Comparison of ENCODE assay signal across 8 mouse cellular contexts in genomic region chr9:66349144-66349859, GRCm38 (mm10). TPM values are rescaled to one million over a fixed set of nuclear protein-coding genes. Genes with fewer than 3 reads are reported as not detected.
DNase-seq lines count a peak whose midpoint lies in the region; ATAC-seq and TF ChIP-seq lines count a peak whose summit lies in the region.

No protein-coding gene starts in this region.

- peak overlapping the region; percentile 96; the same call in 1 of the 2 replicates for H3K27ac ChIP-seq in lung, embryonic 14.5 days (ENCODE audit: low read depth)
- no peak overlapping the region for H3K27ac ChIP-seq in embryonic facial prominence, embryonic 14.5 days (replicated peaks; ENCODE audit: low read depth, low read length)
- H3K27ac ChIP-seq in limb, embryonic 10.5 days, result peak overlapping the region; percentile 95
- peak overlapping the region; percentile 99 for H3K27ac ChIP-seq in neural tube, embryonic 13.5 days (replicated peaks)
- H3K27ac ChIP-seq in thymus, adult 2 months (ENCODE audit: control insufficient read depth, insufficient read depth, low read length), result no peak overlapping the region

- TF ChIP-seq CTCF in lung, embryonic 14.5 days (IDR thresholded peaks at IDR 0.05; ENCODE audit: low read depth), result no peak
- no peak for TF ChIP-seq CTCF in thymus, adult 2 months (IDR thresholded peaks at IDR 0.05; ENCODE audit: borderline replicate concordance, control insufficient read depth, extremely low read depth, insufficient read depth, low read length, poor library complexity)

- WGBS in lung, embryonic 14.5 days, result 30% methylated on average over 8 of the region's 8 CpGs
- 36% methylated on average over 8 of the region's 8 CpGs for WGBS in embryonic facial prominence, embryonic 14.5 days
- WGBS in limb, embryonic 10.5 days, result 44% methylated on average over 8 of the region's 8 CpGs
- WGBS in neural tube, embryonic 13.5 days, result 42% methylated on average over 8 of the region's 8 CpGs
- 55% methylated on average over 8 of the region's 8 CpGs for WGBS in thymus, adult 2 months

- no peaks in the 10 kb centered on the region for H3K27me3 ChIP-seq in lung, embryonic 14.5 days (ENCODE audit: insufficient read depth, low read length)
- no peaks in the 10 kb centered on the region for H3K27me3 ChIP-seq in embryonic facial prominence, embryonic 14.5 days (replicated peaks; ENCODE audit: control insufficient read depth, insufficient read depth, low read length)
- H3K27me3 ChIP-seq in limb, embryonic 10.5 days (ENCODE audit: low read depth, poor library complexity, severe bottlenecking), result no peaks in the 10 kb centered on the region
- no peaks in the 10 kb centered on the region for H3K27me3 ChIP-seq in neural tube, embryonic 13.5 days
- no peaks in the 10 kb centered on the region for H3K27me3 ChIP-seq in thymus, adult 2 months (ENCODE audit: control insufficient read depth, insufficient read depth, low read length)

- DNase-seq in lung, embryonic 14.5 days, result no peak
- DNase-seq in lung, postnatal 10 days, result no peak
- DNase-seq in embryonic facial prominence, embryonic 14.5 days (ENCODE audit: low spot score), result no peak
- DNase-seq in limb, embryonic 10.5 days (ENCODE audit: low spot score), result no peak
- no peak for DNase-seq in ovary, adult 18-20 months (ENCODE audit: low spot score)
- no peak for DNase-seq in left cerebral cortex, adult 18-20 months (ENCODE audit: low spot score in 2 of 2)
- no peak for DNase-seq in thymus, adult 2 months

- H3K4me2 ChIP-seq in lung, embryonic 14.5 days, result peak overlapping the region; percentile 66
- H3K4me2 ChIP-seq in embryonic facial prominence, embryonic 14.5 days (ENCODE audit: low read depth, low read length), result peak overlapping the region; percentile 81
- H3K4me2 ChIP-seq in neural tube, embryonic 13.5 days, result peak overlapping the region; percentile 87

- no peak for TF ChIP-seq POLR2A in thymus, adult 2 months (IDR thresholded peaks at IDR 0.05; ENCODE audit: control insufficient read depth, extremely low read depth, insufficient read depth, low read length, poor library complexity)

- H3K36me3 ChIP-seq in lung, embryonic 14.5 days (ENCODE audit: insufficient read depth), result no peaks in the 10 kb centered on the region
- H3K36me3 ChIP-seq in embryonic facial prominence, embryonic 14.5 days (ENCODE audit: control insufficient read depth, insufficient read depth, low read length), result no peaks in the 10 kb centered on the region
- H3K36me3 ChIP-seq in limb, embryonic 10.5 days, result no peaks in the 10 kb centered on the region
- no peaks in the 10 kb centered on the region for H3K36me3 ChIP-seq in neural tube, embryonic 13.5 days
- no peaks in the 10 kb centered on the region for H3K36me3 ChIP-seq in thymus, adult 2 months (ENCODE audit: control insufficient read depth, insufficient read depth, low read length)

- no peak; the same call in 1 of the 2 replicates for ATAC-seq in lung, embryonic 14.5 days (ENCODE audit: insufficient read depth)
- no peak; the same call in 1 of the 2 replicates for ATAC-seq in embryonic facial prominence, embryonic 14.5 days (ENCODE audit: low read depth)
- no peak for ATAC-seq in neural tube, embryonic 13.5 days (ENCODE audit: low read depth)

- H3K9ac ChIP-seq in lung, embryonic 14.5 days, result peak overlapping the region; percentile 95
- peak overlapping the region; percentile 95 for H3K9ac ChIP-seq in embryonic facial prominence, embryonic 14.5 days (ENCODE audit: low read depth, low read length)
- peak overlapping the region; percentile 98 for H3K9ac ChIP-seq in neural tube, embryonic 13.5 days

- peak overlapping the region; percentile 97 for H3K4me3 ChIP-seq in lung, embryonic 14.5 days (ENCODE audit: low read depth, low read length)
- peak overlapping the region; percentile 99 for H3K4me3 ChIP-seq in embryonic facial prominence, embryonic 14.5 days (ENCODE audit: low read depth, low read length)
- peak overlapping the region; percentile 95 for H3K4me3 ChIP-seq in limb, embryonic 10.5 days
- H3K4me3 ChIP-seq in neural tube, embryonic 13.5 days, result peak overlapping the region; percentile 99
- no peak overlapping the region for H3K4me3 ChIP-seq in thymus, adult 2 months (ENCODE audit: control insufficient read depth, insufficient read depth, low read length)

- no peaks in the 10 kb centered on the region for H3K9me3 ChIP-seq in lung, embryonic 14.5 days (ENCODE audit: low read depth, low read length)
- H3K9me3 ChIP-seq in embryonic facial prominence, embryonic 14.5 days (ENCODE audit: control insufficient read depth, low read length), result no peaks in the 10 kb centered on the region
- no peaks in the 10 kb centered on the region for H3K9me3 ChIP-seq in limb, embryonic 10.5 days (replicated peaks)
- no peaks in the 10 kb centered on the region for H3K9me3 ChIP-seq in neural tube, embryonic 13.5 days

- 0 out of 2 replicates have a peak, but pooled peaks cover 3% of the 10 kb centered on the region for H3K4me1 ChIP-seq in lung, embryonic 14.5 days (ENCODE audit: insufficient read depth)
- peaks cover 10% of the 10 kb centered on the region for H3K4me1 ChIP-seq in embryonic facial prominence, embryonic 14.5 days (ENCODE audit: control insufficient read depth, insufficient read depth, low read length)
- H3K4me1 ChIP-seq in limb, embryonic 10.5 days, result peaks cover 21% of the 10 kb centered on the region
- peaks cover 28% of the 10 kb centered on the region for H3K4me1 ChIP-seq in neural tube, embryonic 13.5 days (replicated peaks)
- peaks cover 3% of the 10 kb centered on the region; the same call in 1 of the 2 replicates for H3K4me1 ChIP-seq in thymus, adult 2 months (replicated peaks; ENCODE audit: control insufficient read depth, insufficient read depth, low read length)

RNA-seq across cellular contexts. Expression of gene Herc1, which starts 0.9 kb away (rescaled TPM):
- polyA plus RNA-seq in lung, embryonic 14.5 days (2014; fragmentation: Nextera tagmentation; extraction: Ambion mirVana), result 25.3 and 25.9 TPM in 2 replicates
- 20.0 and 22.6 TPM in 2 replicates for polyA plus RNA-seq in embryonic facial prominence, embryonic 14.5 days (2014; fragmentation: Nextera tagmentation; extraction: Ambion mirVana)
- 21.4 and 22.4 TPM in 2 replicates for polyA plus RNA-seq in limb, embryonic 10.5 days (2016; fragmentation: Nextera tagmentation; extraction: Ambion mirVana)
- 41.4 and 42.5 TPM in 2 replicates for polyA plus RNA-seq in neural tube, embryonic 13.5 days (2015; fragmentation: Nextera tagmentation; extraction: Ambion mirVana)
- 100 to 1,000 TPM; 110 to 114 TPM for total RNA-seq in left cerebral cortex, adult 18-20 months (2021)
- polyA plus RNA-seq in thymus, adult 2 months (2012; rRNA removed), result 28.2 and 28.6 TPM in 2 replicates

Comparison
In these comparisons a context has a peak if more than half of its experiments do, and no peak if none do; other contexts are left out.
1. H3K27ac ChIP-seq: peak in lung, embryonic 14.5 days (single experiment), limb, embryonic 10.5 days (single experiment) and neural tube, embryonic 13.5 days (single experiment); none in embryonic facial prominence, embryonic 14.5 days (single experiment) and thymus, adult 2 months (single experiment).
2. Peak in every context shown above with its lines, with median percentiles within 50 percentile points of each other: H3K4me2 ChIP-seq and H3K9ac ChIP-seq.